Mouse (Mus musculus) left cerebral cortex, adult 9 months (tissue): ENCODE measurements at regions not wholly inside any gene's neighbourhood (a gene's known extent, or its start where the extent isn't known, plus 50 kb on each side); places are given as distances from the start of the nearest gene placed in this dataset.

Experiments used
- DNase-seq, 2 experiments: peaks; one replicate each; pipeline ENCODE4 v3.0.0; 2022; ENCODE audit warnings: low spot score in 2 of 2

- DNase-seq, result no peak
Measured at GRCm38 (mm10) chr14:81254343-81254838, 1270.5 kb downstream of the Olfm4 start.

- DNase-seq, result no peak
Measured at GRCm38 (mm10) chr14:81255423-81255822, 1271.5 kb downstream of the Olfm4 start.

DNA sequence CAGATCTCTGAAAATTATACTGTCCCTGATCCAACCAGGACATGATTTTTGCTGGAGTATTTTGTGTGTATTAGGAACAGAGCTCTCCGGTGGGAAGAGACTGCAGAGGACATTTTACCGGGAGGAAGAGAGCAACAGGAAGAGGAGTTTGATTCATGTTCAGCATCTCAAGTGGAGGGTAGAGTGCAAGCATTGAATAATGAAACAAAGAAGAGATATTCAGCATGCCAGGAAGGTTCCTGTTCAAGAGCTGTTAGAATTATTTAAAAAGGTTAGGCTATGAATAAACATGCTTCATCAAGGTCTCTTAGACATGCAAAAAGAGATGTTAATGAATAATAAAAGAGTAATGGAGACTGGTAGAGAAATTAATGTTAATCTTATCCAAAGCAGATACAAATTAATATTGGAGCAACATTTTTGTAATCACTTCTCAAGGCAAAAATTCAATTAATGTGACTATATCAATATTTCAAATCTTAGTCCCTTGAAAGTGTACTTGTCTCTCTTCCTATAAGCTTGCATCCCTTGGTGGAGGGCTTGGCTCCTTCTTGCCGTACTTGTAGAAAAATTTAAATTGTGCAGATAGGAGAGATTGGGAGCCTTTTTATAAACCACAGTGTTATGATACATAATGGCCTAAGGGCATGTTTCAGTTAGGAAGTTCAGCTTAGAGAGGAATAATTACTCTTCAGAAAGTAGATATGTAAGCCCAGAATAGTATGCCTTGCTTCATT is 1283.9 kb downstream of the Olfm4 start:
- DNase-seq, result no peak

DNA sequence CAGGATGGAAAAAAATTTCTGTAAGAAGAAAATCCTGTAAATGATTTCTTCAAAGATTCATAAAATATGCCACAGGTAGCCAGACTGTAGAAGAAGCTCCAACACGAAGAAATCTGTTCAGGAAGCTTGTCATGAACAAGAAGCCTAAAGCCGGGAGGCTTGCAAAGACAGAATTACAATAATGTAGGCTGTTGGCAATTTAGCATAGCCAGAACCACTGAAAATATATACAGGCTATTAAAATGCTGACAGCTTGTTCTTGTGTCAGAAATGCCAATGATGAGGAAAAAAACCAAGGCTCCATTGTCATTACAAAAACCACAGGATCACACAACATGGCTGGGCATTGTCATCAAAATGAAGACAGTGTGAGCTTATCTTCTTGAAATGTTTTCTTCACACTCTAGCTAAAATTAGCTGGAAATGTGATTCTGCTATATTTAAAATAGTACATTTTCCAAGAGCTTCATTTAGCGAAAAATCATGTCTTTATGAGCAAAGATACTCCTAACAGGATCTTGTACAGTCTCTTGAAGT is 1303.7 kb downstream of the Olfm4 start:
- no peak for DNase-seq

DNA sequence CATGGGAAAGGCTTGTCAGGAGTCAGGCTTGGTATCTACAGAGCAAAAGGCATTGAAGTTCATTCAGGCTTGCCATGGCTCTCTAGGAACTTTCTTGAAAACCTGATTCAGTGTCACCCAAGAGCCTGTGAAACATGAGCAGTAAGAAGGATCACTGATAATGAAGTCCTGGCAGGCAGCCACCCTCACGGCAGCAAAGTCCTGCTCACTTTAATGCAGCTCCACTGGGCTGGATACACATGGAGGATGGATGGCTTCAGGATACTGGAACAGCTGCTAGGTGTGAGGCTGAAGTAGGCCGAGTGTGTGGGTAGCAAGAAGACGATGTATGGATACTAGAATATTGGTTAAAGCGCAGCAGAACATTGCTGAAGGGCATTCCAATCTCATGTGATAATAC is 1323.3 kb downstream of the Olfm4 start:
- DNase-seq, result peak in 1 of 2 experiments; percentile 1

DNA sequence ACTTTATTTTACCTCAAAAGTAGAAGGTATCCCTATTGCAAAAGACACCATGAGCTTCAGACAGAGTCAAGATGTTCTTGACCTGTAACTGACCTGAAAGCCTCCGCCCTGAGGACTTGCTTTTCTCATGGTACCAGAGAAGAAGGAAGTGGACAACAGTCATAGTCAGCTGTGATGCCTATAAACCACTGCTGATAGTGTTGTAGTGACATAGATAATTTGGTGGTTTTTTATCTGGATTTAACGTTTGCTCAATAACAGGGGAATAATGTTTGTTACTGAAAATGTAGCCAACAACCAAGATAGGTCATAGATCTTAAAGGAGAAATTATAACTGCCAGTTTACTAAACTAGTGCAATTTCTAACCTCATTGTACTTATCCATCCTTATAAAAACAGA is 1357.2 kb downstream of the Olfm4 start:
- DNase-seq, result no peak

DNA sequence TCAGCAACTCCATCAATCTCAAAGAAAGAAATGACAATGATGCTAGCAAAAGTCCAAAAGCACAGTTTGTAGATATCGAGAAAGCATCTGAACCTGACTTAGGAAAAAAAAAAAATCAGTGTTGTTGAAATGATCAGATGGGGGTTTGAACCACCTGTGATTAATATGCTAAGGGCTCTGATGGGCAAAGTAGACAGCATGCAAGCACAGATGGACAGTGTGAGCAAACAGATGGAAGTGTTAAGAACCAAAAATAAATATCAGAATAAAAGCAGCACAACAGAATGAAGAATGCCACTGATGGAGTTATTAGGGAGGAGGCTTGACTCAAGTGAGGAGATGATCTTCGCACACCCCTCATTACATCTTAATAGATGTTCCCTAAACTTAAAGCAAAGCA is 1403.7 kb downstream of the Olfm4 start:
- no peak for DNase-seq
